Mouse (Mus musculus) layer of hippocampus, adult 8-10 months (tissue): Measurements from ENCODE around the gene Serf1. TPM values are rescaled to one million over a fixed set of nuclear protein-coding genes. Genes with fewer than 3 reads are reported as not detected.
"Not testable (repeated sequence)": the region's sequence is repeated elsewhere in the genome, so short reads cannot be mapped to it uniquely, and the experiment has no call there.

Experiments
- DNase-seq, 2 experiments: peaks; one replicate each; pipeline ENCODE4 v3.0.0; 2022; ENCODE audit warnings: low spot score in 2 of 2
- total RNA-seq, 4 experiments: library from RNA; stranded (reverse); gene quantifications; 2 replicates each; pipeline ENCODE4 v1.2.4; 2022

Serf1 gene
- total RNA-seq, result 10 to 100 TPM in 2 of 4 experiments, 1 to 10 TPM in 2; 8.5 to 13.2 (median 11.4) TPM

- DNase-seq, result peak; percentile 47 to 74
Measured at GRCm38 (mm10) chr13:100107652-100108472, at the start of gene Serf1. Gene Serf1 (plus strand): TSS chr13:100108012.

GRCm38 (mm10) chr13:100063936-100064335 lies 43.9 kb upstream of the Serf1 start:
- no peak for DNase-seq

- DNase-seq, result no peak
Measured at GRCm38 (mm10) chr13:100067821-100068220, 40.0 kb upstream of the Serf1 start.

- no peak for DNase-seq
Measured at GRCm38 (mm10) chr13:100071473-100071872, 36.3 kb upstream of the Serf1 start.

GRCm38 (mm10) chr13:100098808-100099207 lies 9.0 kb upstream of the Serf1 start:
- DNase-seq, result no peak

GRCm38 (mm10) chr13:100103052-100103658 lies 4.7 kb upstream of the Serf1 start:
- DNase-seq, result no peak

GRCm38 (mm10) chr13:100103748-100104254 lies 4.0 kb upstream of the Serf1 start, which contains the start of gene Bdp1:
Gene Bdp1 (minus strand): TSS chr13:100104070.
- DNase-seq, result peak; percentile 83 to 95

GRCm38 (mm10) chr13:100112218-100112972 lies 4.6 kb downstream of the Serf1 start:
- DNase-seq, result no peak

- DNase-seq, result no peak
Measured at GRCm38 (mm10) chr13:100123970-100124369, 16.2 kb downstream of the Serf1 start.

GRCm38 (mm10) chr13:100124423-100125257 lies 16.8 kb downstream of the Serf1 start, which contains the start of gene Smn1:
Gene Smn1 (plus strand): TSS chr13:100124852.
- peak; percentile 89 to 94 for DNase-seq

- DNase-seq, result no peak
Measured at GRCm38 (mm10) chr13:100125258-100125643, 17.4 kb downstream of the Serf1 start.

GRCm38 (mm10) chr13:100141646-100142314 lies 34.0 kb downstream of the Serf1 start:
- DNase-seq, result no peak

GRCm38 (mm10) chr13:100152659-100153058 lies 44.8 kb downstream of the Serf1 start:
- DNase-seq, result no peak

- no peak for DNase-seq
Measured at GRCm38 (mm10) chr13:100156624-100157023, 48.8 kb downstream of the Serf1 start.

- DNase-seq, result not testable (repeated sequence)
Measured at GRCm38 (mm10) chr13:100161171-100161870, 53.5 kb downstream of the Serf1 start.

GRCm38 (mm10) chr13:100162467-100162866 lies 54.7 kb downstream of the Serf1 start:
- not testable (repeated sequence) for DNase-seq
